Mouse (Mus musculus) liver, embryonic 14.5 days (tissue): ENCODE measurements at regions not wholly inside any gene's neighbourhood (a gene's known extent, or its start where the extent isn't known, plus 50 kb on each side); places are given as distances from the start of the nearest gene placed in this dataset.

Experiments
- ATAC-seq: fragments of 200-750 bp; cut with Nextera tagmentation; 2 replicates; pipeline ENCODE4 v1.8.0; 2017; ENCODE audit warnings: moderate number of reproducible peaks, mild to moderate bottlenecking, moderate library complexity; ENCODE audit not compliant: insufficient read depth
- DNase-seq, 3 experiments: peaks; one replicate each; pipeline ENCODE4 v3.0.0-alpha.2; 2012 to 2013; ENCODE audit warnings: low read depth in 3 of 3, low spot score in 3 of 3
- H3K27ac ChIP-seq: fragments of 300-500 bp; sonication (generic); 2 replicates; pipeline ENCODE4 v1.5.1; 2014; ENCODE audit warnings: moderate library complexity, mild to moderate bottlenecking, control low read depth, inconsistent platforms
- H3K27me3 ChIP-seq: fragments of 300-500 bp; sonication (generic); 2 replicates; pipeline ENCODE4 v1.6.1; 2014; ENCODE audit warnings: mild to moderate bottlenecking, low read length, moderate library complexity; ENCODE audit not compliant: control insufficient read depth, insufficient read depth
- H3K36me3 ChIP-seq: fragments of 300-500 bp; sonication (generic); replicated peaks from 2 replicates; pipeline ENCODE4 v1.6.1; 2014; ENCODE audit warnings: low read depth; ENCODE audit not compliant: control insufficient read depth, insufficient read depth
- H3K4me1 ChIP-seq, 2 experiments: fragments of 200-500 bp in 1 of 2; fragments of 300-500 bp in 1 of 2; sonication (generic) in 1 of 2; replicated peaks; 2 replicates each; pipeline ENCODE4 v1.6.1; 2012 to 2014; ENCODE audit warnings: antibody characterized with exemption in 1 of 2, inconsistent platforms in 1 of 2, low read length in 1 of 2; ENCODE audit not compliant: control insufficient read depth in 2 of 2, insufficient read depth in 2 of 2
- H3K4me2 ChIP-seq: fragments of 300-500 bp; sonication (generic); 2 replicates; pipeline ENCODE4 v1.6.1; 2014; ENCODE audit warnings: low read depth, mild to moderate bottlenecking, control low read depth, moderate library complexity
- H3K4me3 ChIP-seq, 2 experiments: fragments of 200-500 bp in 1 of 2; fragments of 300-500 bp in 1 of 2; sonication (generic) in 1 of 2; 2 replicates each; pipeline ENCODE4 v1.5.1; 2012 to 2014; ENCODE audit warnings: low read depth in 2 of 2, low read length in 2 of 2, mild to moderate bottlenecking in 2 of 2, control low read depth in 1 of 2, inconsistent platforms in 1 of 2, moderate library complexity in 1 of 2; ENCODE audit not compliant: insufficient read depth in 1 of 2
- H3K9ac ChIP-seq: fragments of 300-500 bp; sonication (generic); replicated peaks from 2 replicates; pipeline ENCODE4 v1.6.1; 2014; ENCODE audit warnings: mild to moderate bottlenecking, control low read depth, moderate library complexity
- H3K9me3 ChIP-seq: fragments of 300-500 bp; sonication (generic); 2 replicates; pipeline ENCODE4 v1.6.1; 2016; ENCODE audit warnings: low read length, mixed read lengths; ENCODE audit not compliant: control insufficient read depth
- CTCF ChIP-seq: IDR thresholded peaks from 2 replicates; pipeline ENCODE4 v1.5.1; 2016; ENCODE audit warnings: antibody characterized with exemption, low read depth, control low read depth
- EP300 ChIP-seq: IDR thresholded peaks from 2 replicates; pipeline ENCODE4 v1.6.1; 2016; ENCODE audit warnings: antibody characterized with exemption, low read depth
- WGBS: fragments of 180-500 bp; shearing (Covaris S2); extraction: QIAGEN DNeasy Blood & Tissue Kit; methylation state at CpG from one replicate; pipeline ENCODE4 v1.1.7; 2014; ENCODE audit not compliant: insufficient replicate concordance; 5-methylcytosine and 5-hydroxymethylcytosine counted together

- no peaks in the 10 kb centered on the region for H3K9me3 ChIP-seq
- H3K27me3 ChIP-seq = no peaks in the 10 kb centered on the region
- 56% methylated on average over 15 of the region's 15 CpGs for WGBS
- no peak overlapping the region for H3K9ac ChIP-seq
- TF ChIP-seq CTCF (no peak), EP300 (no peak)
- no peak for DNase-seq
- H3K4me3 ChIP-seq = no peak overlapping the region
- no peak overlapping the region for H3K27ac ChIP-seq
- no peak for ATAC-seq
- H3K4me1 ChIP-seq = no peaks in the 10 kb centered on the region
- no peaks in the 10 kb centered on the region for H3K36me3 ChIP-seq
- no peak overlapping the region for H3K4me2 ChIP-seq
Observed at GRCm38 (mm10) chr8:93729124-93729930, 80.4 kb upstream of the Gnao1 start.

GRCm38 (mm10) chr8:93730738-93731700, 78.7 kb upstream of the Gnao1 start:
- H3K4me1 ChIP-seq = no peaks in the 10 kb centered on the region

GRCm38 (mm10) chr8:93734818-93735217, 74.9 kb upstream of the Gnao1 start:
- Histone ChIP-seq H3K4me1 (no peaks in the 10 kb centered on the region), H3K27ac (no peak overlapping the region), H3K27me3 (no peaks in the 10 kb centered on the region), H3K9me3 (no peaks in the 10 kb centered on the region), H3K9ac (no peak overlapping the region), H3K4me3 (no peak overlapping the region), H3K4me2 (no peak overlapping the region), H3K36me3 (no peaks in the 10 kb centered on the region)
- WGBS = 47% methylated on average over 4 of the region's 4 CpGs
- ATAC-seq = no peak
- no peak for TF ChIP-seq EP300
- no peak for DNase-seq

More at GRCm38 (mm10) chr8:93730738-93731700, 78.7 kb upstream of the Gnao1 start:
- no peak overlapping the region for H3K4me3 ChIP-seq
- no peaks in the 10 kb centered on the region for H3K9me3 ChIP-seq
- DNase-seq (no peak), ATAC-seq (no peak)
- no peak overlapping the region for H3K27ac ChIP-seq
- no peaks in the 10 kb centered on the region for H3K36me3 ChIP-seq
- WGBS = 66% methylated on average over 14 of the region's 14 CpGs
- TF ChIP-seq EP300 (no peak), CTCF (no peak)
- no peak overlapping the region for H3K9ac ChIP-seq
- H3K27me3 ChIP-seq = no peaks in the 10 kb centered on the region
- no peak overlapping the region for H3K4me2 ChIP-seq

- WGBS = 63% methylated on average over 3 of the region's 3 CpGs
- no peak for DNase-seq
- no peaks in the 10 kb centered on the region for H3K36me3 ChIP-seq
- no peak for ATAC-seq
- no peak for TF ChIP-seq EP300
- TF ChIP-seq CTCF = no peak
- H3K27me3 ChIP-seq = no peaks in the 10 kb centered on the region
- H3K9me3 ChIP-seq = no peaks in the 10 kb centered on the region
- H3K4me3 ChIP-seq = no peak overlapping the region
- no peak overlapping the region for H3K27ac ChIP-seq
- no peak overlapping the region for H3K4me2 ChIP-seq
- no peaks in the 10 kb centered on the region for H3K4me1 ChIP-seq
- H3K9ac ChIP-seq = no peak overlapping the region
Observed at GRCm38 (mm10) chr8:93740281-93740680, 69.5 kb upstream of the Gnao1 start.

- DNase-seq (no peak), ATAC-seq (no peak)
- H3K9me3 ChIP-seq = no peaks in the 10 kb centered on the region
- no peak overlapping the region for H3K4me3 ChIP-seq
- no peak for TF ChIP-seq EP300
- TF ChIP-seq CTCF = no peak
- H3K4me1 ChIP-seq = no peaks in the 10 kb centered on the region
- WGBS = 55% methylated on average over 1 of the region's 1 CpGs
- H3K4me2 ChIP-seq = no peak overlapping the region
- H3K27me3 ChIP-seq = no peaks in the 10 kb centered on the region
- H3K27ac ChIP-seq = no peak overlapping the region
- no peak overlapping the region for H3K9ac ChIP-seq
- no peaks in the 10 kb centered on the region for H3K36me3 ChIP-seq
Observed at GRCm38 (mm10) chr8:93748720-93749119, 61.0 kb upstream of the Gnao1 start.
